Mouse (Mus musculus) megakaryocyte, embryonic 14.5 days (primary cell): ENCODE results near the gene H2al1c.

Source experiments
- FLI1 ChIP-seq: IDR thresholded peaks from 2 replicates; pipeline ENCODE4 v1.6.1; 2012; ENCODE audit warnings: low read length, inconsistent platforms, mixed read lengths
- GATA1 ChIP-seq: IDR thresholded peaks from 3 replicates; pipeline ENCODE4 v1.6.1; 2012; ENCODE audit warnings: mixed read lengths, low read length, inconsistent platforms, borderline replicate concordance

GRCm38 (mm10) chrX:11267791-11268190 is 37.7 kb upstream of the H2al1c start:
- TF ChIP-seq GATA1 (no peak), FLI1 (no peak)
